Mouse (Mus musculus): Measurements from ENCODE around the gene Kcnn3.

GRCm38 (mm10) chr3:89515444-89515843 lies 4.5 kb upstream of the Kcnn3 start:
- no peak for TF ChIP-seq CTCF (IDR thresholded peaks at IDR 0.05; ENCODE audit: control insufficient read depth, insufficient read depth, insufficient replicate concordance, low read depth, low read length)
- TF ChIP-seq POLR2A (IDR thresholded peaks at IDR 0.05; ENCODE audit: control insufficient read depth, low read depth, low read length) = no peak
